Mouse (Mus musculus): ENCODE data around the gene Spats1. TPM values are rescaled to one million over a fixed set of nuclear protein-coding genes. Genes with fewer than 3 reads are reported as not detected.
A peak's percentile ranks its signal among the peaks of the same experiment; 100 is the strongest.
"Not testable (repeated sequence)": the region's sequence is repeated elsewhere in the genome, so short reads cannot be mapped to it uniquely, and the experiment has no call there.

The Spats1 gene
- polyA plus RNA-seq, 1 experiment: 0.11 TPM

GRCm38 (mm10) chr17:45434262-45434590, 41.0 kb downstream of the Spats1 start:
- TF ChIP-seq CEBPB (IDR thresholded peaks at IDR 0.05; ENCODE audit: low read depth) (no peak), CTCF (IDR thresholded peaks at IDR 0.05; ENCODE audit: control insufficient read depth, insufficient read depth, insufficient read length) (no peak), MYOD1 (IDR thresholded peaks at IDR 0.05; ENCODE audit: control insufficient read depth, insufficient read length, low read depth) (no peak), FOSL1 (IDR thresholded peaks at IDR 0.05; ENCODE audit: insufficient read depth, low read length, poor library complexity, severe bottlenecking) (no peak), MAX (IDR thresholded peaks at IDR 0.05) (no peak), MYOG (IDR thresholded peaks at IDR 0.05; ENCODE audit: control insufficient read depth, extremely low read depth, insufficient read length) (no peak), USF1 (IDR thresholded peaks at IDR 0.05; ENCODE audit: low read depth) (no peak)
- Histone ChIP-seq H3K27me3 (ENCODE audit: control insufficient read depth, insufficient read depth, insufficient read length) (no peaks in the 10 kb centered on the region), H3K4me3 (ENCODE audit: insufficient read depth, poor library complexity, severe bottlenecking) (peak overlapping the region; percentile 92), H3K79me2 (ENCODE audit: control insufficient read depth, insufficient read depth) (peaks cover 57% of the 10 kb centered on the region), H3ac (ENCODE audit: control insufficient read depth, insufficient read length, low read depth) (peak overlapping the region; percentile 45), H3K79me3 (ENCODE audit: low read depth) (peaks cover 36% of the 10 kb centered on the region), H3K36me3 (ENCODE audit: control insufficient read depth, insufficient read depth) (peaks cover 19% of the 10 kb centered on the region)

- peak within 1 kb of the TSS; percentile 92 for H3K4me3 ChIP-seq (ENCODE audit: insufficient read depth, poor library complexity, severe bottlenecking)
- peaks cover 18% of the 10 kb centered on the region for H3K36me3 ChIP-seq (ENCODE audit: control insufficient read depth, insufficient read depth)
- H3K79me2 ChIP-seq (ENCODE audit: control insufficient read depth, insufficient read depth): peaks cover 62% of the 10 kb centered on the region
- peaks cover 39% of the 10 kb centered on the region for H3K79me3 ChIP-seq (ENCODE audit: low read depth)
- H3K27me3 ChIP-seq (ENCODE audit: control insufficient read depth, insufficient read depth, insufficient read length): no peaks in the 10 kb centered on the region
- no peak for TF ChIP-seq MYOG (IDR thresholded peaks at IDR 0.05; ENCODE audit: control insufficient read depth, extremely low read depth, insufficient read length)
- no peak for TF ChIP-seq CTCF (IDR thresholded peaks at IDR 0.05; ENCODE audit: control insufficient read depth, insufficient read depth, insufficient read length)
- TF ChIP-seq MYOD1 (IDR thresholded peaks at IDR 0.05; ENCODE audit: control insufficient read depth, insufficient read length, low read depth): no peak
- TF ChIP-seq CEBPB (IDR thresholded peaks at IDR 0.05; ENCODE audit: low read depth): no peak
- TF ChIP-seq FOSL1 (IDR thresholded peaks at IDR 0.05; ENCODE audit: insufficient read depth, low read length, poor library complexity, severe bottlenecking): no peak
- no peak for TF ChIP-seq USF1 (IDR thresholded peaks at IDR 0.05; ENCODE audit: low read depth)
- no peak for TF ChIP-seq MAX (IDR thresholded peaks at IDR 0.05)
- peak within 1 kb of the TSS; percentile 100 for H3ac ChIP-seq (ENCODE audit: control insufficient read depth, insufficient read length, low read depth)
These were observed 41.6 kb downstream of the Spats1 start, which contains the start of gene Cdc5l for GRCm38 (mm10) chr17:45433419-45434261. Gene Cdc5l, minus strand, starts transcription at chr17:45433737.

GRCm38 (mm10) chr17:45432706-45433398, 42.4 kb downstream of the Spats1 start:
- Histone ChIP-seq H3K4me3 (ENCODE audit: insufficient read depth, poor library complexity, severe bottlenecking) (peak overlapping the region; percentile 92), H3K36me3 (ENCODE audit: control insufficient read depth, insufficient read depth) (peaks cover 18% of the 10 kb centered on the region), H3K79me3 (ENCODE audit: low read depth) (peaks cover 45% of the 10 kb centered on the region), H3K79me2 (ENCODE audit: control insufficient read depth, insufficient read depth) (peaks cover 70% of the 10 kb centered on the region), H3ac (ENCODE audit: control insufficient read depth, insufficient read length, low read depth) (peak overlapping the region; percentile 100), H3K27me3 (ENCODE audit: control insufficient read depth, insufficient read depth, insufficient read length) (no peaks in the 10 kb centered on the region)
- no peak for TF ChIP-seq MYOG (IDR thresholded peaks at IDR 0.05; ENCODE audit: control insufficient read depth, extremely low read depth, insufficient read length)
- no peak for TF ChIP-seq USF1 (IDR thresholded peaks at IDR 0.05; ENCODE audit: low read depth)
- TF ChIP-seq CTCF (IDR thresholded peaks at IDR 0.05; ENCODE audit: control insufficient read depth, insufficient read depth, insufficient read length): no peak
- no peak for TF ChIP-seq MYOD1 (IDR thresholded peaks at IDR 0.05; ENCODE audit: control insufficient read depth, insufficient read length, low read depth)
- TF ChIP-seq FOSL1 (IDR thresholded peaks at IDR 0.05; ENCODE audit: insufficient read depth, low read length, poor library complexity, severe bottlenecking): no peak
- no peak for TF ChIP-seq CEBPB (IDR thresholded peaks at IDR 0.05; ENCODE audit: low read depth)
- TF ChIP-seq MAX (IDR thresholded peaks at IDR 0.05): no peak

GRCm38 (mm10) chr17:45432007-45432406, 43.2 kb downstream of the Spats1 start:
- peaks cover 79% of the 10 kb centered on the region for H3K79me2 ChIP-seq (ENCODE audit: control insufficient read depth, insufficient read depth)
- H3K4me3 ChIP-seq (ENCODE audit: insufficient read depth, poor library complexity, severe bottlenecking): peak overlapping the region; percentile 92
- no peak overlapping the region for H3ac ChIP-seq (ENCODE audit: control insufficient read depth, insufficient read length, low read depth)
- H3K27me3 ChIP-seq (ENCODE audit: control insufficient read depth, insufficient read depth, insufficient read length): no peaks in the 10 kb centered on the region
- H3K79me3 ChIP-seq (ENCODE audit: low read depth): peaks cover 51% of the 10 kb centered on the region
- no peak for TF ChIP-seq MYOD1 (IDR thresholded peaks at IDR 0.05; ENCODE audit: control insufficient read depth, insufficient read length, low read depth)
- TF ChIP-seq MYOG (IDR thresholded peaks at IDR 0.05; ENCODE audit: control insufficient read depth, extremely low read depth, insufficient read length): no peak
- no peak for TF ChIP-seq USF1 (IDR thresholded peaks at IDR 0.05; ENCODE audit: low read depth)
- TF ChIP-seq MAX (IDR thresholded peaks at IDR 0.05): no peak
- no peak for TF ChIP-seq CTCF (IDR thresholded peaks at IDR 0.05; ENCODE audit: control insufficient read depth, insufficient read depth, insufficient read length)
- no peak for TF ChIP-seq FOSL1 (IDR thresholded peaks at IDR 0.05; ENCODE audit: insufficient read depth, low read length, poor library complexity, severe bottlenecking)
- no peak for TF ChIP-seq CEBPB (IDR thresholded peaks at IDR 0.05; ENCODE audit: low read depth)
- peaks cover 20% of the 10 kb centered on the region for H3K36me3 ChIP-seq (ENCODE audit: control insufficient read depth, insufficient read depth)

GRCm38 (mm10) chr17:45417387-45417786, 57.8 kb downstream of the Spats1 start:
- peaks cover 7% of the 10 kb centered on the region for H3K79me2 ChIP-seq (ENCODE audit: control insufficient read depth, insufficient read depth)
- no peaks in the 10 kb centered on the region for H3K27me3 ChIP-seq (ENCODE audit: control insufficient read depth, insufficient read depth, insufficient read length)
- H3K36me3 ChIP-seq (ENCODE audit: control insufficient read depth, insufficient read depth): peaks cover 92% of the 10 kb centered on the region
- H3K79me3 ChIP-seq (ENCODE audit: low read depth): no peaks in the 10 kb centered on the region
- H3K4me3 ChIP-seq (ENCODE audit: insufficient read depth, poor library complexity, severe bottlenecking): no peak overlapping the region
- no peak overlapping the region for H3ac ChIP-seq (ENCODE audit: control insufficient read depth, insufficient read length, low read depth)
- TF ChIP-seq CTCF (IDR thresholded peaks at IDR 0.05; ENCODE audit: control insufficient read depth, insufficient read depth, insufficient read length): no peak

- H3K27me3 ChIP-seq (ENCODE audit: control insufficient read depth, insufficient read depth, insufficient read length); H3K79me3 ChIP-seq (ENCODE audit: low read depth); H3K4me3 ChIP-seq (ENCODE audit: insufficient read depth, poor library complexity, severe bottlenecking); H3ac ChIP-seq (ENCODE audit: control insufficient read depth, insufficient read length, low read depth); H3K79me2 ChIP-seq (ENCODE audit: control insufficient read depth, insufficient read depth): not testable (repeated sequence)
- peaks cover 97% of the 10 kb centered on the region for H3K36me3 ChIP-seq (ENCODE audit: control insufficient read depth, insufficient read depth)
These were observed 63.6 kb downstream of the Spats1 start for GRCm38 (mm10) chr17:45411617-45412016.

Data from C2C12 (cell line).